Mouse (Mus musculus) c-Kit-negative CD71-positive TER-119-positive erythroid progenitor cells, embryonic 14.5 days (primary cell): ENCODE data around the gene Syngap1.
"Not testable (repeated sequence)": the region's sequence is repeated elsewhere in the genome, so short reads cannot be mapped to it uniquely, and the experiment has no call there.

Experiments used
- DNase-seq: peaks from one replicate; pipeline ENCODE4 v3.0.0-alpha.2; 2013; ENCODE audit warnings: low read depth, low spot score

Syngap1 gene

DNA sequence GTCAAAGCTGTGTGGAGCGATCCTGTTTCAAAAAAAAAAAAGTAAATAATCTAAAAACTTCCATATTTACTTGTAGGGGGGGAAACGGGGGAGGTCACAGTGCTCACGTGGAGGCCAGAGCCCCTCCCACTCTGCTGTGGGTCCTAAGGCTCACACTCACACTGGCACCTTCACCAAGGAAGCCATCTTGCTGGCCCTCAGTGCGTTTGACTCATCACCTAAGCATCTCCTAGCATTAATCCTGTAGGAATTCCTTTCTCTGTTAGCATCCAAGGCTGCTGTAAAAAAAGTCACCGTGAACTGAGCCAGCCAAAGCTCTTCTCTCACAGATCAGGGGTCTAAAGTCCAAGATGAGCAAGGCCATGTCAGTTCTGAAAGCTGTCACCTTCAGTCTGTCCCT lies 15.3 kb downstream of the Syngap1 start:
- no peak for DNase-seq

DNA sequence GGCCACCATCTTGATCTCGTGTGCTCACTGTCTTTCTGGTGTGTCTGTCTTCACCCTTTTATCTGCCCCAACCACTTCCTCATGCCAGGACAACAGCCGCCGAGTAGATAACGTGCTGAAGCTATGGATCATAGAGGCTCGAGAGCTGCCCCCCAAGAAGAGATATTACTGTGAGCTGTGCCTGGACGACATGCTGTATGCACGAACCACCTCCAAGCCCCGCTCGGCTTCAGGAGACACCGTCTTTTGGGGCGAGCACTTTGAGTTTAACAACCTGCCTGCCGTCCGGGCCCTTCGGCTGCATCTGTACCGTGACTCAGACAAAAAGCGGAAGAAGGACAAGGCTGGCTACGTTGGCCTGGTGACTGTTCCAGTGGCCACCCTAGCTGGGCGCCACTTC lies 15.8 kb downstream of the Syngap1 start:
- DNase-seq: peak; percentile 51

DNA sequence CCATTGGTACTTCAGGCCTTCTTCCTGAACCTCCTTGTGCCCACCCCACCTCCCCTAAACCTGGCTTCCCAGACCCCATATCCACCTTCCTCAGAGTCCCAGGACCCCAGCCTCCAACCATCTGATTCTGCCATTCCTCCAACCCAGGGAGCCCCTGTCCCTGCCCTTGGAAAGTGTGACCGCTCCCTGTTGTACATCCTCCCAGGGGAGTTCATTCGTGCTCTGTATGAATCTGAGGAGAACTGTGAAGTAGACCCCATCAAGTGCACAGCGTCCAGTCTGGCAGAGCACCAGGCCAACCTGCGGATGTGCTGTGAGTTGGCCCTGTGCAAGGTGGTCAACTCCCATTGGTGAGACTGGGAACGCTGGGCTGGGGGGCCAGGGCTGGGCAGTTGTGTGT lies 16.8 kb downstream of the Syngap1 start:
- DNase-seq: no peak

DNA sequence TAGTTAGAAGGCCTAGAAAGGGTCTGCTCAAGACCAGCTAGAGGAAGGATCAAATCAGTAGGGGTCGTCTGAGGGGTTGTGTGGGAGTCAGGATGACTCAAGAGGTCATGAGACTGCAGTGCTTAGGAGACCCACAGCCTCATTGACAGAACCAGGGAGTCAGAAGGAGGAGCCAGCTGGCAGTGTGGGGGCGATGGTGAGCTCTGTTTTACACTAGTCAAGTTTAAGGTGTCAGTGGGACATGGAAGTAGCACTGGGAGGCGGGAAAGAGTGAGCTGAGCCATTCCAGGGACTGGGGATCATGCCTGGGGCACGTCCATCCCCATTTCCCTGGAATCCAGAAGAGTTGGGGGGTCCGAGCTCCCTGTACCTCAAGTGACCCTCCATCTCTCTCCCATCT lies 17.8 kb downstream of the Syngap1 start:
- DNase-seq: no peak

DNA sequence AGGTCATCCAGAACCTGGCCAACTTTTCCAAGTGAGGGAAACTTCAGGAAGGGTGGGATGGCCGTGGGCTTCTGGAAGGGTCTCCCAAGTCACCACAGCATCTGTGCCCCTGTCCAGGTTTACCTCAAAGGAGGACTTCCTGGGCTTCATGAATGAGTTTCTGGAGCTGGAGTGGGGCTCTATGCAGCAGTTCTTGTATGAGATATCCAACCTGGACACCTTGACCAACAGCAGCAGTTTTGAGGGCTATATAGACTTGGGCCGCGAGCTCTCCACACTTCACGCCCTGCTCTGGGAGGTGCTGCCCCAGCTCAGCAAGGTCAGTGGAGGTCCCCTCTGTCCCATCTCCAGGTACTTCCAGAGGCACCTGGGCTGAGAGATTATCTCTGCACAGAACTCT lies 18.8 kb downstream of the Syngap1 start:
- no peak for DNase-seq

DNA sequence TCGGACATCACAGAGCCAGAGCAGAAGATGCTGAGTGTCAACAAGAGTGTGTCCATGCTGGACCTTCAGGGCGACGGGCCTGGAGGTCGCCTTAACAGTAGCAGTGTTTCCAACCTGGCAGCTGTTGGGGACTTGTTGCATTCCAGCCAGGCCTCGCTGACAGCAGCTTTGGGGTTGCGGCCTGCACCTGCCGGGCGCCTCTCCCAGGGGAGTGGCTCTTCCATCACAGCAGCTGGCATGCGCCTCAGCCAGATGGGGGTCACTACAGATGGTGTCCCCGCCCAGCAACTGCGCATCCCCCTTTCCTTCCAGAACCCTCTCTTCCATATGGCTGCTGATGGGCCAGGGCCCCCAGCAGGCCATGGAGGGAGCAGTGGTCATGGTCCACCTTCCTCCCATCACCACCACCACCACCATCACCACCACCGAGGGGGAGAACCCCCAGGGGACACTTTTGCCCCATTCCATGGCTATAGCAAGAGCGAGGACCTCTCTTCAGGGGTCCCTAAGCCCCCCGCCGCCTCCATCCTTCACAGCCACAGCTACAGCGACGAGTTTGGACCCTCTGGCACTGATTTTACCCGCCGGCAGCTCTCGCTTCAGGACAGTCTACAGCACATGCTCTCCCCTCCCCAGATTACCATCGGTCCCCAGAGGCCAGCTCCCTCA lies 20.7 kb downstream of the Syngap1 start:
- no peak for DNase-seq

DNA sequence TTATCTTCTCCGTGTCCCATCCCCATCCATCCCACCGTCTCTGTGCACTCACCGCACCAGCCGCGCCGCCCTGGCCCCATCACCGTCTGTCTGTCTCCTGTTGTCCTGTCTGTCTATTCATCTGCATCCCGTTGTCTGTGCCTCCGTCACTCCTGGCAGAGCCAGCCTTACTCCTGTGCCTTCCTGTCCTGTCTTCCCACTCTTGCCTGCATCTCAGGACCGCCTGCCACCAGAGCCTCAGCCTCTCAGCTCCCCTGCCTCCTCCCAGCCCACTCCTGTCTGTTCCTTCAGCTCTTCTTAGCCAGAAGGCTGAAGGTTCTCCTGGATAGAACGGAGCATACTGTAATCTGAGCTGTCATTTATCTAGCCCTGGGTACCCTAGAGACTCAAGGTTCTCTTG lies 25.9 kb downstream of the Syngap1 start:
- DNase-seq: no peak

DNA sequence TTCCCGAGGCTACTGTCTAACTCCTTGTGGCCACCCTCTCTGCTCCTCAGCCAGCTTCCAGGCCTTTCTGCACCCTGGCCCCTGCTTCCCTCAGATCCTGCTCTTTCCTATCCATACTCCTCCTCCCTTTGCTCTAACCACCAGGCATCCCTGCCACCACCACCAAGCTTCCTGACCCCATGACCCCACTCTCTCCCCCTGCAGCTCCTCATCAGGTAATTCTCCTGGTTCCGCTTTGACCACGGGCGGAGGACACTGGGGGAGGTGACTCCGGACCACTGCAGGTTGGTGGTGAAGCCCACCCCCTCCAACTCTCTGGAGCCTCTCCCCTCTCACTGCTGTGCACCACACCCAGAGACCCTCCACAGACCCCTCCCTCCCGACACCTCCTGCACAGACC lies 26.4 kb downstream of the Syngap1 start:
- DNase-seq: no peak

DNA sequence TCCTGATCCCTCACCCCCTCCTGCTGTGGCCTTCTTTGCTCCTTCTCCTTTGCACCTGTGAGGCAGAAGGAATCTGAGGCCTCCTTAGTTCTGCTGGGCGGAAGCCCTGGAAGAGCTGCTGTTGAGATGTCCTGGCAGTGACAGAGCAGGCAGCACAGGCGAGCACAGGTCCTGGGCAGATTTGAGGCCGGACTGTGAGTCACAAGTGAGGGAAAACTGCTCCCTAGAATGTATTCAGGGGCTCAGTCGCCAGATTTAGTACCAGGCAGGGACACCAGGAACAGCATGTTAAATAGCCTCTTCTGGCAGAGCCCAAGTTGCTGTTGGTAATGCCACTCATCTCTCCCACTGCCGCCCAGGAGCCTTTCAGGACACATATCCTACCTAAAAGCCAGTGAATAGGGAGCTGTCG lies 27.2 kb downstream of the Syngap1 start:
- DNase-seq: no peak

DNA sequence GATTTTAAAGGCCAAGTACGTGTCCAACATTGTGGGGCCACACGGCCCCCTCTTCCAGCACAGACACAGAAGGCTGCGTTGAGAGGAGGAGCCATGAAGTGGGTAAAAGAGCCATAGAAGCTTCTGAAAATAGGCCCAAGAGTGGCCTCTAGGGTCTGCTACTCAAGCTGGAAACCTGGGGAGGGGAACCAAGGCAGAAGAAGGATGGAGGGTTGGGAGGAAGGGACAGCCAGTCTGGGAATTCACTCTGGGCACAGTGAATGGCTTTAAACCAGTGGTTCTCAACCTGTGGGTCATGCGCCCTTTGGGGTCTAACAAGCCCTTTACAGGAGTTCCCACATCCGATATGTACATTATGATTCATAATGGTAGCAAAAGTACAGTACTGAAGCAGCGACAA lies 28.2 kb downstream of the Syngap1 start:
- no peak for DNase-seq

DNA sequence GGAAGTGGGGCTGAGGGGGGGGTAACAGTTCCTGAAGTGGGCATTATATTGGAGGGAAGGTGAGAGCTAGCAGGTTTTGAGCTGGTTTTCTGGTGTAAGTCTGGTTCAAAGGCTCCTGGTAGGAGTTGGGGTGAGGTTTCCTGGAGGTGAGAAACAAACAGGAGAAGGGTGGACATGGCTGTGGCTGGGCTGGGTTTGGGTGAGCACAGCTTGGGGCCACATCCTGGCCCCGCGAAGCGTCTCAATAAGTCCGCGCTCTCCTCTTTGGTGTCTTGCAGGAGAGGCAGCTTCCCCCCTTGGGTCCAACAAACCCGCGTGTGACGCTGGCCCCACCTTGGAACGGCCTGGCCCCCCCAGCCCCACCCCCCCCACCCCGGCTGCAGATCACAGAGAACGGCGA lies 29.2 kb downstream of the Syngap1 start:
- DNase-seq: no peak

DNA sequence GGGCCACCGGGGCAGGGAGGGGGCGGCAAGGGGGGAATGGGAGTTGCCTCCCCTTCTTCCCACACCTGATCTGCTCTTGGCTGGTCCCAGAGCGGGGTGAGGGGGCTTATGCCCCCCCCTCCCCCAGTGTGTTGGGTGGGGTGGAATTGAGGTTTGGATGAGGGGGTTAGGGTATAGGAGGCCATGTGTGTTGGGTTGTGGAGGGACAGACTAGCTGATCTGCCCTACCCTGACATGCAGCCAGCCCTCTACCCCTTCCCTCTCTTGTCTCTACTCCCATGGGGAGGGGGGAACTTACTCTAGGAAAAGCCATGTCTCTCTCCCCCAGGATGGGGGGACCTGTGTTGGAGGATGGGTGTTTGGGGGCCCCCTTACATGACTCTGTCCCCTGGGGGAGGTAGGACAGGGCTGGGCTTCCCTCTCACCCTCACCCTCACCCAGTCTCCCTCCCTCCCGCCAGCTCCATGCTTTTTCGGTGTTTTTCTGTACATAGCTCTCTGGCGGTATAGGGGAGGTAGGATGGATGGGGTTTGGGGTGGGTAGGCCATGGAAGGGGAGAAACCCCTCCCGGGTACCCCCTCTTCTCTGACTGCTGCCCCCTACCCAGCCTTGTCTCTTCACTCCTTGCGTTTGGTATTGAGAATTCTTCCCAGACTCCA lies 30.3 kb downstream of the Syngap1 start:
- DNase-seq: no peak

DNA sequence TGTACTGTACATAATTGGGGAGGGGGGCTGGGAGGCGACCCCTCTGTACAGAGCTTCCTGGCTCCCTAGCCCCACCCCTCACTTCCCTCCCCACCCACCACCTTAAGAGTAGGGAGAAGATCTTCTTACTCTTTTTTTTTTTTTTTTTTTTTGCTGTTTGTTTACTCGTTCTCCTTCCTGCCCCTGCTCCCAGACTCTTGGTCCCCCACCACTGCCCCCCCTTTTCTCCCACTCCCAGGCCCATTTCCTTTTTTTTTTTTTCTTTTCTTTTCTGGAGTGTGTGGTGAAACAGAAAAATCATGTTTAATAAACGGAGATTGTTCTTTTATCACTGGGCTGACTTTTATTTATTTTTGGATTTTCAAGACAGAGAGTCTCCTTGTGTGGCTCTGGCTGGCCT lies 31.1 kb downstream of the Syngap1 start:
- no peak for DNase-seq

DNA sequence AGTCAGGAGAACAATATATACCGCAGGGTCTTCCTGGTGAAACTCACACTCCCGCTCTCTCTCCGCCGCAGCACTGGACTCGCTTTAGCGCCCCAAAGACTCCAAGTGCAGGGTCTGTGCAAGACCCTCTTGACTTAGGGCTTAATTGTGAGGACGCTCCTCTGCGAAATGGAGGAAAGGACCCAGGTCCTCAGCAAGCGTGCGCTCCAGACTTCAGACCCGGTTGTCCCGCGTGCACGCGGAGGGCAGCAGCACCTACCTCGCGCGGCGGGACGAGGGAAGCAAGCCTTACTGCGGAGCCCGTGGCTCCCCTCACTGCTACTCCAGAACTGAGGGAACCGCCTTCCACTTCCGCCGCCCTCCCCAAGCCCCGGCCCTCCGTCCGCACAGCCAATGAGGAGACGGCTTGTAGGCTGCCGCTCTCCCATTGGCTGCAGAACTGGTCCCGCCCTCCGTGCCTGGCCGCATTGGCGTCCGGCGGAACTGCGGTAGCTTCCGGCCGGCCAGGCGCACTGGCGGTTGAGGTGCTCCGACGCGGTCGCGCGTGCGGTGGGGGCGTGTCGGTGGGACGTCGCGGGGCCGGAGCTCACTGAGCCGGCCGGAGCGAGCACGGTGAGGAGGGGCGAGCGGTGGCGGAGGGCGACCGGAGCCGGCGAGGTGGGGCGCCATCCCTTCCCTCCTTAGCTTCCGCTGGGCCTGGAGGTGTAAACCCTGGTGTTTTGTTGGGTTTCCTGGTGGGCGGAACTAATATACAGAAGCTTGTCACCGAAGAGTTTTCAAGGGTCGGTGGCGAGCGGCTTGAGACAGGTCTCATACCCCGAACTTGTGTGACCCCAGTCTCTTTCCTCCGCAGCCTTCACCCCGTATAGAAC lies 31.9 kb downstream of the Syngap1 start, which contains the start of gene Zbtb9:
TSS of gene Zbtb9 (plus strand) at position 465 of the 872 bp plus-strand sequence.
- peak; percentile 90 for DNase-seq

DNA sequence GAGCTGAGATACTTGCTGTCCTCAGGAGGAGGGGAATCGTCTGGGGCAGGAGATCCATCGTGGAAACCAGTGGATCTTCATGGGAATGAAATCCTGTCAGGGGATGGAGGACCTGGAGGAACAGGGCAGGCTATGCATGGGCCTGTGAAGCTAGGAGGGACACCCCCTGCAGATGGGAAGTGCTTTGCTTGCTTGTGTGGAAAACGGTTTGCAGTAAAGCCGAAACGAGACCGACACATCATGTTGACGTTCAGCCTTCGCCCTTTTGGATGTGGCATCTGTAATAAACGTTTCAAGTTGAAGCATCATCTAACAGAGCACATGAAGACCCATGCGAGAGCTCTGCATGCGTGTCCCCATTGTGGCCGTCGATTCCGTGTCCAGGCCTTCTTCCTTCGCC lies 33.5 kb downstream of the Syngap1 start:
- no peak for DNase-seq

DNA sequence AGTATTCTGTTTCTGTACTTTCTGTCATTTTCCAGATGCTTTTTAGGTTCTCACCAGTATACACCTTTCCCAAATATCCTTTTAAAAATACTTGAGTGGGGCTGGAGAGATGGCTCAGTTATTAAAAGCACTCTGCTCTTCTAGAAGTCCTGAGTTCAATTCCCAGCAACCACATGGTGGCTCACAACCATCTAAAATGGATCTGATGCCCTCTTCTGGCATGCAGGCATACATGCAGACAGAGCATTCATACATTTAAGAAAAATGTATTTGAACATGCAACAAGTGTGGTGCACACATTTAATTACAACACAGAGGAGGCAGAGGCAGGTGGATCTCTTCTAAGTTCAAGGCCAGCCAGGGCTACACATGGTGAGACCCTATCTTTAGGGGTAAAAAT lies 34.4 kb downstream of the Syngap1 start:
- no peak for DNase-seq

DNA sequence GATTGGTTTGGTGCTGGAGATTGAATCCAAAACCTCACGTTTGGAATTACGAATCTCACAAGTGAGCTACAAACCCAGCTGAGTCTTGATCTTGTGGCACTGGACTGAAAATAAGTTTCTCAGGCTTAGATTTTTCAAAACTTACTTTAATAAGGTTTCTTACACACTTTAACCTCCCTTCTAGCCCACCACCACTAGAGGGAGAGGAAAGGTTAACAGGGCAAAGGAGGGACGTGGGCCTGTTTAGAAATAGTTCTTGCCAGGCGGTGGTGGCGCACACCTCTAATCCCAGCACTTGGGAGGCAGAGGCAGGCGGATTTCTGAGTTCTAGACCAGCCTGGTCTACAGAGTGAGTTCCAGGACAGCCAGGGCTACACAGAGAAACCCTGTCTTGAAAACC lies 36.3 kb downstream of the Syngap1 start:
- not testable (repeated sequence) for DNase-seq

DNA sequence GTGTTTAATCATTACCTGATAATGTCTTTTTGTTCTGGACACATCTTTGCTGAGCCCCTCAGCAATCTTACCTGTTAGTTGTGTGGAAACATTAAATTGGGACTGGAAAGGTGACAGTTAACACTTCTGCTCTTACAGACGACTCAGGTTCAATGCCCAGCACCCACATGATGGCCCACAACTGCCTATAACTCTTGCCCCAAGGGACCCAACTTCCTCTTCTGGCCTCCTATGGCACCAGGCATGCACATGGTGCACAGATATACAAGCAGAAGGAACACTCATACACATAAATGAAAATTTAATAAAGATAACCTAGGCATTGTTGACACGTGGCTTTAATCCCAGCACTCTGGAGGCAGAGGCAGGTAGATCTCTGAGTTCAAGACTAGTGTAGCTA lies 38.4 kb downstream of the Syngap1 start:
- no peak for DNase-seq

DNA sequence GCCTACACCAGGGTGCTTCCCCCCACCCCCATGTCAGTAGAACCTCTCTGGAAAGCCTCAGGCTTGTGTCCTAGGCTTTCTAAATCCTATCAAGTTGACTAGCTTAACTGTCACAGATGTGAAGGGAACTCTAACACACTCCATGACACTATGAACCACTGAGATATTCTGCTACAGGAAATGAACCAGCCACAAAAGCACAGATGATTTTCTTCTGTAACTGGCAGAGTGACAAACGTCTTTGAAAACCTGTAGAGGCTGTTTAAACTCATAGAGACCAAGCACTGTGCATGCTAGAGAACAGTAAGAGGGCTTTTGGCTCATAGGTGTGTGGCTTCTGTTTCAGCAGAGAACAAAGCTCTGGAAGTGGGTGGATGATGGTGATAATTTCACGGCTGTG lies 40.0 kb downstream of the Syngap1 start:
- DNase-seq: no peak

DNA sequence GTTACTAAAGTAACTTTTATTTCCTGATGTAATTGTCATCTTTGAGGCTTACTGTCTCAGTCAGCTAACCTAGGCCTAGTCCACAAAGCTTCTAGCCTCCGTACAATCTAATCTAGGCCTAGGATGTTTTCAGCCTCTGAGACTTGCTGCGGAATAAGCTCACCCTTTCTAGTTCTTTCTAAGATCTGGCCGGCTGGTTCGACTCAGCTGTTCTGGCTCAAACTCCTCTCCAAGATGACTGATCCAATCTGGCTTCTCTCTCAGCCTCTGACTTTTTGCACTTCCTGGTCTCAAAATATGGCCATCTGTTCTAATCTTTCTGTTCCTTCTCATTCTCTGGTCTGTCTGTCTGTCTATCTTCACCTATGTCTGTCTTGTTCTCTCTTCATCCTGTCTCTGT lies 42.3 kb downstream of the Syngap1 start:
- DNase-seq: no peak

DNA sequence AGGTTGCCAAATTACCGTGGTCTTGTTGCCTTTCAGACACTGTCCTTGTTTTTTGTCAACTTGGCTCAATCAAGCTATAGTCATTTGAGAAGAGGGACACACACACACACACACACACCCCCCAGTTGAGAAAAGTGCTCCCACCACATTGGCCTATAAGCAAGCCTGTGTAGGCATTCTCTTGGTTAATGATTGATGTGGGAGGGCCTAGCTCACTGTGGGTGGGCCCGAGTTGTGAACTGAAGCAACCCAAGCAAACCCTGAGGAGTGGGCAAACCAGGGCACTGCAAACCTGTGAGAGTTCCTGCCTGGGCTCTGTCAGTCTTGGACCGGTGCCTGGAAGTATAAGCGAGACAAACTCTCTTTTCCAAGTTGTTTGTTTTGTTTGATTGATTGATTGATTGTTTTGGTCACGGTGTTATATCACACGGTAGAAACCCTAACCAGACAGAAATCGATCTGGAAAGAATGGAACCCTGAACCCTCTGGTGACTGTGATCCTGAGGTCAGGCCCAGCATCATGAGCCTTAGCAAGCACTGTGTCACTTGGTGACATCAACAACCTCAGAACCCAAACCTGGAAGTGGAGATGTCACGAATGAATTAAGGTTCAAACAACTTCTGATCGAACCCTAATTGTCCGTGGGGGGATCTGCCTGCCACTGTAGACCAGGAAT lies 44.6 kb downstream of the Syngap1 start:
- DNase-seq: no peak

DNA sequence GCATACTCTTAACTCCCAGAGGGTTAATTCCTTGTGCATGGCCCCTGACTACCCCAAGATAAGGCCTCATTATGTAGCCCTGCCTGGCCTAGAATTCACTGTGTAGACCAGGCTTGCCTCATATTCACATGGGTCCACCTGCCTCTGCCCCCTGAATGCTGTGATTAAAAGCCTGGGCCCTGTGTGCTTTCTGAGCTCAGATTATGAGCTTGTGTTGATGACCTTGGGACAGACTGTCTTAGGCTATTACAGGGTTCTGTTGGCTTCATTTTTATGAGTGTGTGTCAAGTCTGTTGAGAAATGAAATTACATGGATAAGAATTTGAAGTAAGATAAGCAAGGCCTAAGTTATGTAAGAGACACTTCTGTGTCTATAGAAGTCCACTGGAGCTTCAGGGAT lies 49.5 kb downstream of the Syngap1 start:
- no peak for DNase-seq
